Comparison of ENCODE assay signal across 33 mouse cellular contexts in genomic region chr4:125760326-125760725, GRCm38 (mm10).
"Had no signal": no experiment of that assay in that cellular context is flagged by ENCODE, and none has a peak within 500 bp of the region (broad histone marks: within the 10 kb centered on the region; RNA-seq: fewer than 3 reads in every experiment).

No protein-coding gene starts in this region.

- H3K4me1 ChIP-seq: heart, embryonic 12.5 days; heart, embryonic 13.5 days; heart, embryonic 15.5 days; hindbrain, embryonic 12.5 days; hindbrain, embryonic 13.5 days; hindbrain, embryonic 15.5 days; intestine, embryonic 15.5 days; kidney, embryonic 15.5 days had no signal

- H3K4me3 ChIP-seq: heart, embryonic 12.5 days; heart, embryonic 13.5 days; heart, embryonic 15.5 days; hindbrain, embryonic 10.5 days; hindbrain, embryonic 12.5 days; hindbrain, embryonic 13.5 days; hindbrain, embryonic 15.5 days; intestine, embryonic 15.5 days; kidney, embryonic 15.5 days; layer of hippocampus, adult 2 months; left cerebral cortex, adult 2 months had no signal

- H3K36me3 ChIP-seq: heart, embryonic 12.5 days; heart, embryonic 13.5 days; heart, embryonic 15.5 days; hindbrain, embryonic 10.5 days; hindbrain, embryonic 12.5 days; hindbrain, embryonic 13.5 days; hindbrain, embryonic 15.5 days; intestine, embryonic 15.5 days; kidney, embryonic 15.5 days had no signal

- H3K4me2 ChIP-seq: heart, embryonic 12.5 days; heart, embryonic 13.5 days; heart, embryonic 15.5 days; hindbrain, embryonic 12.5 days; hindbrain, embryonic 13.5 days; hindbrain, embryonic 14.5 days; hindbrain, embryonic 15.5 days; intestine, embryonic 15.5 days; kidney, embryonic 15.5 days had no signal

- H3K27me3 ChIP-seq: heart, embryonic 12.5 days; heart, embryonic 13.5 days; hindbrain, embryonic 12.5 days; hindbrain, embryonic 13.5 days; hindbrain, embryonic 15.5 days; intestine, embryonic 15.5 days; kidney, embryonic 15.5 days had no signal

- H3K9me3 ChIP-seq: heart, embryonic 13.5 days; heart, embryonic 15.5 days; hindbrain, embryonic 10.5 days; hindbrain, embryonic 12.5 days; hindbrain, embryonic 13.5 days; hindbrain, embryonic 15.5 days; intestine, embryonic 15.5 days; kidney, embryonic 15.5 days had no signal

- H3K9ac ChIP-seq: heart, embryonic 12.5 days; heart, embryonic 13.5 days; heart, embryonic 15.5 days; hindbrain, embryonic 12.5 days; hindbrain, embryonic 13.5 days; hindbrain, embryonic 14.5 days; hindbrain, embryonic 15.5 days; intestine, embryonic 15.5 days; kidney, embryonic 15.5 days had no signal

- DNase-seq: heart, postnatal 10 days; heart, postnatal 14 days; heart, postnatal 4 days; kidney, adult 11 months; kidney, adult 18-20 months; kidney, adult 2 months; kidney, adult 8-10 months; kidney, adult 9 months; kidney, postnatal 10 days; kidney, postnatal 14 days; kidney, postnatal 25 days; kidney, postnatal 36 days; kidney, postnatal 4 days; layer of hippocampus, adult 9-11 months; layer of hippocampus, postnatal 36 days had no signal

- ATAC-seq: hindbrain, embryonic 16.5 days; hindbrain, postnatal 0 days; inflammation-experienced regulatory T-cells, adult 6 months; intestine, embryonic 15.5 days; intestine, embryonic 16.5 days; intestine, postnatal 0 days had no signal

- H3K27ac ChIP-seq: heart, embryonic 13.5 days; heart, embryonic 15.5 days; hindbrain, embryonic 10.5 days; hindbrain, embryonic 12.5 days; hindbrain, embryonic 13.5 days; hindbrain, embryonic 14.5 days; hindbrain, embryonic 15.5 days; hindbrain, postnatal 0 days; intestine, embryonic 15.5 days; kidney, embryonic 15.5 days; kidney, postnatal 0 days; layer of hippocampus, adult 2 months; left cerebral cortex, adult 2 months had no signal
